In genomic region chr12:102613411-102613810, GRCm38 (mm10) we compare ENCODE assay signal across 14 mouse cellular contexts. TPM values are rescaled to one million over a fixed set of nuclear protein-coding genes. Genes with fewer than 3 reads are reported as not detected.
"Had no signal": no experiment of that assay in that cellular context is flagged by ENCODE, and none has a peak within 500 bp of the region (broad histone marks: within the 10 kb centered on the region; RNA-seq: fewer than 3 reads in every experiment).

No protein-coding gene starts in this region.

- H3K4me1 ChIP-seq: lung, embryonic 15.5 days had no signal

- H3K4me2 ChIP-seq: limb, embryonic 15.5 days; liver, embryonic 12.5 days; lung, embryonic 15.5 days; neural tube, embryonic 15.5 days had no signal

- H3K27ac ChIP-seq: layer of hippocampus, adult 2 months; limb, embryonic 15.5 days; liver, embryonic 12.5 days; lung, embryonic 15.5 days; midbrain, embryonic 10.5 days; neural tube, embryonic 15.5 days had no signal

- H3K36me3 ChIP-seq: limb, embryonic 15.5 days; liver, embryonic 12.5 days; lung, embryonic 15.5 days; midbrain, embryonic 10.5 days had no signal

- DNase-seq: kidney, postnatal 10 days; kidney, postnatal 4 days; lung, postnatal 14 days; midbrain, embryonic 14.5 days; right cerebral cortex, adult 18-20 months; right cerebral cortex, postnatal 25 days; thymus, postnatal 36 days had no signal

- ATAC-seq: liver, embryonic 12.5 days had no signal

- H3K9ac ChIP-seq: limb, embryonic 15.5 days; liver, embryonic 12.5 days; lung, embryonic 15.5 days; neural tube, embryonic 15.5 days had no signal

- H3K4me3 ChIP-seq: layer of hippocampus, adult 2 months; limb, embryonic 15.5 days; liver, embryonic 12.5 days; lung, embryonic 15.5 days; midbrain, embryonic 10.5 days; myocyte; neural tube, embryonic 15.5 days had no signal

- H3K9me3 ChIP-seq: limb, embryonic 15.5 days; liver, embryonic 12.5 days; lung, embryonic 15.5 days; midbrain, embryonic 10.5 days; neural tube, embryonic 15.5 days had no signal

- H3K27me3 ChIP-seq: limb, embryonic 15.5 days; liver, embryonic 12.5 days; lung, embryonic 15.5 days; neural tube, embryonic 15.5 days had no signal

RNA-seq across cellular contexts. Expression of gene Chga, which starts 58.6 kb away (rescaled TPM):
- polyA plus RNA-seq: myocyte had no signal
